Mouse (Mus musculus) CH12.LX (cell line): ENCODE results near the gene Ppp1r1c. TPM values are rescaled to one million over a fixed set of nuclear protein-coding genes. Genes with fewer than 3 reads are reported as not detected.

Experiments used
- DNase-seq: peaks from one replicate; pipeline ENCODE4 v3.0.0-alpha.2; 2013; ENCODE audit errors: extremely low read depth
- H3K27ac ChIP-seq: 2 replicates; pipeline ENCODE4 v1.5.1; 2012; ENCODE audit warnings: low read depth, mild to moderate bottlenecking, control low read depth, moderate library complexity; ENCODE audit not compliant: insufficient read depth
- H3K27me3 ChIP-seq: replicated peaks from 2 replicates; pipeline ENCODE3; 2012; ENCODE audit warnings: inconsistent platforms
- H3K36me3 ChIP-seq, 2 experiments: replicated peaks in 1 of 2; 2 replicates each; pipeline versions ENCODE3 to v1.6.1; 2012; ENCODE audit warnings: inconsistent platforms in 1 of 2, low read length in 1 of 2, mild to moderate bottlenecking in 1 of 2, mixed read lengths in 1 of 2, moderate library complexity in 1 of 2; ENCODE audit not compliant: control insufficient read depth in 1 of 2, insufficient read depth in 1 of 2
- H3K4me1 ChIP-seq, 2 experiments: 2 replicates each; pipeline ENCODE4 v1.6.1; 2012; ENCODE audit warnings: inconsistent platforms in 1 of 2, moderate library complexity in 1 of 2; ENCODE audit not compliant: insufficient read depth in 2 of 2, control insufficient read depth in 1 of 2
- H3K4me2 ChIP-seq: 2 replicates; pipeline ENCODE4 v1.6.1; 2012; ENCODE audit warnings: low read depth, mild to moderate bottlenecking, control low read depth; ENCODE audit not compliant: poor library complexity, insufficient read depth, severe bottlenecking
- H3K4me3 ChIP-seq, 3 experiments: fragments of 150-350 bp in 1 of 3; sonication (generic) in 1 of 3; replicated peaks in 1 of 3; 2 replicates each; pipeline versions ENCODE3 to v1.5.1; 2011 to 2012; ENCODE audit warnings: low read depth in 2 of 3, low read length in 2 of 3, mild to moderate bottlenecking in 2 of 3, moderate library complexity in 2 of 3, control low read depth in 1 of 3, improper control_type of control experiment in 1 of 3, inconsistent platforms in 1 of 3, mixed read lengths in 1 of 3; ENCODE audit not compliant: poor library complexity in 1 of 3
- H3K79me2 ChIP-seq: replicated peaks from 2 replicates; pipeline ENCODE4 v1.6.1; 2012; ENCODE audit warnings: mild to moderate bottlenecking, moderate library complexity; ENCODE audit not compliant: control insufficient read depth, poor library complexity, insufficient read depth, severe bottlenecking; ENCODE audit errors: extremely low read depth
- H3K9ac ChIP-seq: 2 replicates; pipeline ENCODE4 v1.6.1; 2012; ENCODE audit warnings: low read depth, mild to moderate bottlenecking, control low read depth, moderate library complexity; ENCODE audit not compliant: insufficient read depth
- H3K9me3 ChIP-seq: replicated peaks from 2 replicates; pipeline ENCODE3; 2012; ENCODE audit warnings: low read length, inconsistent platforms, mixed read lengths
- CHD2 ChIP-seq: IDR thresholded peaks from 2 replicates; pipeline ENCODE4 v1.6.1; 2011; ENCODE audit warnings: low read length, improper control_type of control experiment
- E2F4 ChIP-seq: IDR thresholded peaks from 2 replicates; pipeline ENCODE4 v1.6.1; 2011; ENCODE audit warnings: low read depth, low read length, improper control_type of control experiment; ENCODE audit not compliant: insufficient replicate concordance
- EP300 ChIP-seq: IDR thresholded peaks from 2 replicates; pipeline ENCODE4 v1.6.1; 2011; ENCODE audit warnings: low read length, improper control_type of control experiment
- GABPA ChIP-seq: IDR thresholded peaks from 2 replicates; pipeline ENCODE4 v1.6.1; 2012; ENCODE audit warnings: low read depth, low read length, improper control_type of control experiment, inconsistent platforms; ENCODE audit not compliant: insufficient replicate concordance
- JUND ChIP-seq: conservative IDR thresholded peaks from 2 replicates; pipeline ENCODE4 v1.6.1; 2011; ENCODE audit warnings: low read depth, low read length, improper control_type of control experiment
- MAFK ChIP-seq: IDR thresholded peaks from 2 replicates; pipeline ENCODE4 v1.6.1; 2011; ENCODE audit warnings: low read length, improper control_type of control experiment; ENCODE audit not compliant: insufficient replicate concordance
- MAX ChIP-seq: IDR thresholded peaks from 2 replicates; pipeline ENCODE4 v1.6.1; 2011; ENCODE audit warnings: low read length, improper control_type of control experiment
- MXI1 ChIP-seq: IDR thresholded peaks from 2 replicates; pipeline ENCODE4 v1.6.1; 2011; ENCODE audit warnings: mild to moderate bottlenecking, low read depth, low read length, improper control_type of control experiment
- MYC ChIP-seq: IDR thresholded peaks from 2 replicates; pipeline ENCODE4 v1.6.1; 2011; ENCODE audit warnings: low read depth, mild to moderate bottlenecking, improper control_type of control experiment, low read length
- NELFE ChIP-seq: IDR thresholded peaks from 2 replicates; pipeline ENCODE4 v1.6.1; 2011; ENCODE audit warnings: low read depth, low read length, improper control_type of control experiment
- SMC3 ChIP-seq: IDR thresholded peaks from 2 replicates; pipeline ENCODE4 v1.6.1; 2011; ENCODE audit warnings: low read depth, low read length, improper control_type of control experiment
- TBP ChIP-seq: conservative IDR thresholded peaks from 2 replicates; pipeline ENCODE4 v1.6.1; 2011; ENCODE audit warnings: low read depth, low read length, improper control_type of control experiment
- ZMIZ1 ChIP-seq: IDR thresholded peaks from 2 replicates; pipeline ENCODE4 v1.6.1; 2012; ENCODE audit warnings: low read depth, mild to moderate bottlenecking, inconsistent platforms, low read length, improper control_type of control experiment
- dilution Hi-C: fragments of 300-500 bp; cut with MboI; formaldehyde crosslinking; loops from 2 replicates; pipeline ENCODE4 v1.14.3; 2020; ENCODE audit warnings: low sequenced_read_pairs; ENCODE audit not compliant: extremely low pct_unique_long_range_greater_than_20kb, extremely low pct_ligation_motif_present
- in situ Hi-C: fragments of 300-500 bp; cut with MboI; formaldehyde crosslinking; loops from 3 replicates; pipeline ENCODE4 v1.14.3; 2019; ENCODE audit warnings: low sequenced_read_pairs, low pct_ligation_motif_present, low pct_unique_long_range_greater_than_20kb, mixed read lengths
- polyA plus RNA-seq: library from polyadenylated mRNA; unstranded; fragments of >175 nt; gene quantifications from 2 replicates; pipeline ENCODE4 v1.2.1, GENCODE M21; 2012; ENCODE audit warnings: low read depth; ENCODE audit not compliant: insufficient read length
- total RNA-seq, 2 experiments: library from RNA; depleted of rRNA; stranded (reverse); fragments of 300-350 nt in 1 of 2; fragments of >200 nt in 1 of 2; gene quantifications; 2 replicates each; pipeline ENCODE4 v1.2.3; 2012 to 2014

Gene Ppp1r1c
- total and polyA plus RNA-seq, 3 experiments, result not detected

GRCm38 (mm10) chr2:79797444-79797843 lies 89.9 kb downstream of the Ppp1r1c start:
- Histone ChIP-seq H3K79me2 (no peaks in the 10 kb centered on the region), H3K36me3 (no peaks in the 10 kb centered on the region), H3K27me3 (no peaks in the 10 kb centered on the region), H3K4me2 (no peak overlapping the region), H3K9me3 (no peaks in the 10 kb centered on the region), H3K27ac (no peak overlapping the region), H3K4me3 (no peak overlapping the region), H3K9ac (no peak overlapping the region), H3K4me1 (peaks cover 0 to 2% of the 10 kb centered on the region in 2 experiments; a peak in 2 of 4 replicates)
- dilution Hi-C loops, result no loop called here
- no peak for DNase-seq
- in situ Hi-C loops, result no loop called here
- TF ChIP-seq JUND (no peak), MAFK (no peak), SMC3 (no peak), TBP (no peak), NELFE (no peak), MAX (no peak), MXI1 (no peak)

- dilution Hi-C loops (no loop called here), in situ Hi-C loops (no loop called here)
- TF ChIP-seq JUND (no peak), MAX (no peak), GABPA (no peak), EP300 (no peak), SMC3 (no peak), NELFE (no peak), CHD2 (no peak), E2F4 (no peak), MYC (no peak), MXI1 (no peak), TBP (no peak), ZMIZ1 (no peak)
- no peak for DNase-seq
- no peaks in the 10 kb centered on the region for H3K9me3 ChIP-seq
- H3K27me3 ChIP-seq, result no peaks in the 10 kb centered on the region
- no peak overlapping the region for H3K27ac ChIP-seq
- H3K36me3 ChIP-seq, result no peaks in the 10 kb centered on the region
- H3K4me2 ChIP-seq, result no peak overlapping the region
- no peaks in the 10 kb centered on the region for H3K79me2 ChIP-seq
- no peak overlapping the region for H3K9ac ChIP-seq
- no peak overlapping the region for H3K4me3 ChIP-seq
- H3K4me1 ChIP-seq, result no peaks in the 10 kb centered on the region
These were observed 91.0 kb downstream of the Ppp1r1c start for GRCm38 (mm10) chr2:79798627-79799026.
